Mouse (Mus musculus): ENCODE results near the gene Pitpnc1.

Pitpnc1 gene

DNA sequence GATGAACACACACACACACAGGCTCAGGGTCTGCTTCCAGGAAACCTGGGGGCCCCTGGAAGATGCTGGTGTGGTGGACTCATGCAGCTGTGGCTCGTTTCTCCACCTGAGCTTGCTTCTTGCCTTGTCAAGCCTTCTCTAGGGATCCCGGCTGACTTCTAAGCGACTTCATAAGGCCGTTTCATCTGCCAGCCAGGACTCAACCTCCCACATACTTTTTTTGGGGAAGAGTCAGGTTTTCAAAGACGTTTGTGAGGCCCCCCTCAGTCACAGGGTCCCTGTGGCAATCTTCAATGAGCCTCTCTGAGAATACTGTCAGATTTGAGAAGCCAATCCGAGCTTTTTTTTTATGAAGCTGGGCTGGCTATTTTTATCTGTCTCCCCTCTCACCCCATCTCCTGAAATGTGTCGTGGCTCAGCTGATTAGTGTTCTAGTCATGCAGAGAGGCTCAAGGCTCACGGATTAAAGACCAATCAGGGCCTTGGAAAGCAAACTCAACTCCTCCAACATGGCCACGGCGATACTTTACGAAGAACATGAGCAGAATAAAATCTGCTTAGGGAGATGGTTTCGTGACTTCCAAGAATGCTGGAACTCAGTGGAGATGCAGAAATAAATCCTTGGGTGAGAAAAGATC lies 247.8 kb downstream of the Pitpnc1 start:
- DNase-seq, result no peak

DNA sequence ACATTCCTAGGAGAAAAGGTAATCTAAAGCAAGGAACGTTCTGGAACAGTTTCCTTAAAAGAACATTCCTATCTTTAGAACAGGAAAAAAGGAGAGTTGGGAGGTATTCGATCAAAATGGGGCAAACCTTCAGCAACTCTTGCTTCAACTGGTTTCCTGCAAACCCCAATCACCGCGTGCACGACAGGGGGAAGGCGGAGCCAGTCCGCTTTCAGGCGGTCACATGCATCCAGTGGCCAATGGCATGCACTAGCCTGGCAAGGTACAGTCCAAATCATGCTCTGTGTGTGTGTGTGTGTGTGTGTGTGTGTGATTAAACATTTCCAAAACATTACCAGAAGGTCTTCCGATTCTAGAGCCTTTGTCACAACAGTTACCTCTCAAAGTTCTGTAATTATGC lies 255.4 kb downstream of the Pitpnc1 start:
- no peak for DNase-seq

DNA sequence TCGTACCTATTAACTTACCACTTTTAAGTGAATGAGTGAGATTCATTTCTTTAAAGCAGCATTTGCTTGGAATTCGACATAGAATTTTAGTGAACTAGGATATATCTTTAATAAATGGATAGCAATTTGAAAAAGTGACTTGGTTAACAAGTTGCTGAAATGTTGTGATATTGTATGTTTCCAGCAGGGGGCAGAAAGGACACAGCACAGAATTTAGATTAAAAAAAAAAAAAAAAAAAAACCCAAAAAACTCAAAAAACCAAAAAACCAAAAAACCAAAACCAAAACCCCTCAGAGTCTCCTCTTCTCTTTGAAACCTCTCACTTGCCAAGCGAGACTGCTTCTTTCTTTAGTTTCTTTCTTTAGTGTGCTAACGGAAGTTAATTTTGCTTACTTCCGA lies 256.8 kb downstream of the Pitpnc1 start:
- peak; percentile 55 for DNase-seq

DNA sequence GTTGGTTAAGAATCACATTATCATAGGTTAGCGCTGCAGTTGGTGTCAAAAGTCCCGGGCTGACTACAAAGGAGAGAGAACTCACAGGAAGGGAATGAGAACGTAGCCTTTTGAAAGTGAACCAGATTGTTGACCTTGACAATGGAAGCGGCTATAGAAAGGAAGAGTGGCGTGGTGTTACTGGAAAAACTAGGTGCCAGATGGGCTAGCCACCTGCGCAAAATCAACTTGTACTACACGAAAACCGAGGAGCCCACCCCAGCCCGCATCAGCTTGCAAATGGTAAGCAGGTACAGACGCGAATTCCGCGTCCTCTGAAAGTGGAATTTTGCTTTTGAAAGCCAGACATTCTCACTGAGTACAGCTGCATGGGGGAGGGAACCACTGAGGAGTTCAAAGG lies 260.7 kb downstream of the Pitpnc1 start:
- DNase-seq, result no peak

DNA sequence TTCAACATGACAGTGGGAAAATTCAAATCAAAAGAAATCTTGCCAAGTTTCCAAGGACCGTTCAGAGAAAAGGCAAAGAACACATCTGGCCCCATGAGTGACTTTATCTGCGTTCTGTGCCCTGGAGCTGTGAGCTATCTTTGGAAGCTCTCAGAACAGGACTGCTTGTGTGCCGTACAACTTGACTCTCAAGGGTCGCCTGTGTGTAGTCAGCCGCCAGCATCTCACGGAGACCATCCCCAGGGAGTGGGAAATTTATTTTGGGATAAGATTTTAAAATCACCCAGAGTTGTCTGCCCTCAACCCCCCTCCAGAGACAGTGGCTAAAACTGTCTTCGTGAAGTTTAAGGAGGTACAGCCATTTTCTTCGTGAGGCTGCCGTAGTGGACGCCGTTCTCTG lies 268.7 kb downstream of the Pitpnc1 start:
- DNase-seq, result no peak

DNA sequence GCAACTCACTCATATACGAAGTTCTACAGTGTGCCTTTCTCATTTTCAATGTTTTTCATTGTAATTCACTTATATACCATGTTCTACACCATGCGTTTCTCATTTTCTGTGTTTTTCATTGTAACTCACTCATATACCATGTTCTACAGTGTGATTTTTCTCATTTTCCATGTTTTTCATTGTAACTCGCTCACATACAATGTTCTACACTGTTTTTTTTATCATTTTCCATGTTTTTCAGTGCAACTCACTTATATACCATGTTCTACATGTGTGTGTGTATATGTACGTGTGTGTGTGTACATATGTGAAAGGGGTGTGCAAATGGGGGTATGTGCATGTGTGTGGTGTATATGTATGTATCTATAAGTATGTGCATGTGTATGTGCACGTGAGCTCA lies 271.2 kb downstream of the Pitpnc1 start:
- DNase-seq, result no peak

DNA sequence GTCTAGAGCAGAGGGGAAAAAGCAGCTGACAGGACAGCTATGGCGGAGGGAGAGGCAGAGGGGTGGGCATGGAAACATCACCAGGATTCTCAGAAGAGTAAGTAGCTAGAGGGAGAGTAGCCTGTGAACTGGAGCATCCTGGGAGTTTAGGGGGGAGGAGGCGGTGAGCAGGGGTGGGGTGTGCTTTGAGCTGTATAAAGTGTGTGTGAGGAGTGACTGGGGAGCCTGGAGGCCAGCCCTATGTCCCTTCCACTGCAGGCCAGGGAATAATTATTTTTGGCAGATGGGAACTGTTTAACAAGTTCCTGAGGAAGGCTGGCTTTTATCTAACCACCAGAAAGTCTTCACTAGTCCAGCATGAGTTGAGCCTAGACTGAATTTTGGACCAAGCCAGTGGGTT lies 275.2 kb downstream of the Pitpnc1 start:
- no peak for DNase-seq

DNA sequence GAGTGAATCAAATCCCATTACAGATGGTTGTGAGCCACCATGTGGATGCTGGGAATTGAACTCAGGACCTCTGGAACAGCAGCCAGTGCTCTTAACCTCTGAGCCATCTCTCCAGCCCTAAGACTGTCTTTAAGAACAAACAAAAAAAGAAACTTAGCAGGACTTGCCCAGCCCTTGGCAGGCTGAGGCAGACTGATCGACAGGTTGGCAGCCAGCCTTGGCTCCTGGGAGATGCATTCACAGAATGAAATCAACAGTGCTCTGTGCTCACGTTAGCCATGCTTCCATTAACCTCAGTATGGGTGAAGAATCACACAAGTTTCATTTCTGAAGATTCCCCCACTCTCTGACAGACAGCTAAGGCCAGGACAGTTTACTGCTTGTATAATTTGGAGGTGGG lies 280.1 kb downstream of the Pitpnc1 start:
- DNase-seq, result no peak

DNA sequence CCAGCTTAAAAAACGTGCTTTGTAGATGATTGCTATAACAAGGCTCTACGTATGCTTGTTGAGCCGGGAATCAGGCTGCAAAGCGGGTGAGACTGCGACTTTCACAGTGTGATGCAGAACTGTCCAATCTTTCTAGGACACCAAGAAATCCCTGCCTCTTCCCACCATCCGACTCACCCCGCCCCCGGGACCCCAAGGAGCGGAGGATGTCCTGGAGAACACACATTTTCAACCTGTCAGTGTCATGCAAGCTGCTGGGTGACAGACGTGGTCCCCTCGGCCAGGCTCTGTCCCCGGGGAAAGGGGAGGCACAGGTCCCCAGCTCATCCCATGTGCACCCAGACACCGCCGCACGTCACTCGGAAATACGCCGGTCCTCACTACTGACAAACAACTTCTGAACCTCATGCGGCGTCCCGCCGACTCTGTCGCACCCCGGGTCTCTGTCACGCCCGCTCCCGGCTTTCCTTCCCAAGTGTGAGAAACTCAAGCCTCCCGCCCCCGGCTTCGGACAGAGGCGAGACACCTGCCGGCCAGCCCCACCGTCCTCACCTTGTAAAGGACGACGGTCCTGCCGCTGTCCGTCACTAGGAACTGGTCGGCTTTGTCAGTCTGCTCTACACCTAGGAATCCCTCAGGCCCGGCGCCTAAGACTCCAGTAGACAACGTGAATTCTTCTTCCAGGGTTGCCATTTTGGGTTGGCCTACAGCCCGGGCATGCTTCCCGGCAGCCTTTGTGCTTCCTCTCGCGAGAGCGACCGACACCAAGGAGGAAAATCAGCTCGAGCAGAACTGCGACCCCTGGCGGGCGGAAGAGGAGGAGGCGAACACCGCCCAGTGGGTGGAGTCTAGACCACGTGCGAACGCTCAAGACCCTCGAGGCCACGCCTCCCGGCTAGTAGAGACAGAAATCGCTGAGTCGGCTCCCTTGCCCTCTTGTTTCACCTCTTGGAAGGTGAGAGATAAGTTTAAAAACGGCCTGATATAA lies 281.6 kb downstream of the Pitpnc1 start, which contains the start of gene Nol11:
Gene Nol11, minus strand, starts transcription at position 817 of the 988 bp plus-strand sequence.
- peak; percentile 99 for DNase-seq

DNA sequence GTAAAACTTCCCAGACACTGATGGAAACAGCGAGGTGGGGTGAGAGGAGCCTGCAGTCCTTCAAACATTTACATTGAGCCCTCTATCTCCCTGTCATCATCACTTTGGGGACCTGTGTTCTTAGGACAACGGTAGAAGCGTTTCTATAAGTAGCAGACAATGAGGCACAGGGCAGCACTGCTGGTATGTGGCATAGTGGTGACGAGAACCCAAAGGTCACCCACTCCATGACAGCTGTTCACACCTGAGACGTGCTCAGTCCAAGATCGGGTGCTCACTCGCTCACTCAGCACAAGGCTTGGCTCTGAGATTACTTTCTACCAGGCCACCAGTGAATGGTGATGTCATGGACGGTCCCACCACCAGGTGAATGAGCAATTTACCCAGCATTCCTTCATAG lies 286.7 kb downstream of the Pitpnc1 start:
- DNase-seq, result no peak

DNA sequence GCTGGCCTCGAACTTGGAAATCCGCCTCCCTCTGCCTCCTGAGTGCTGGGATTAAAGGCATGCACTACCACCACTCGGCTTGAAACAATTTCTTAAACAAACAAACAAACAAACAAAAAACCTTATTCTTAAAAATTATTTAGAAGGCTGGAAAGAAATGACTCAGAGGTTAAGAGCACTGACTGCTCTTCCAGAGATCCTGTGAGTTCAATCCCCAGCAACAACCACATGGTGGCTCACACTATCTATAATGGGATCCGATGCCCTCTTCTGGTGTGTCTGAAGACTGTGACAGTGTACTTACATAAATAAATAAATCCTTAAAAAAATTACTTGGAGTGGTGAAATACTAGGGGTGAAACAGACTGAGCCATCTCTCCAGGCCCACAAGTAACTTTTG lies 309.3 kb downstream of the Pitpnc1 start:
- no peak for DNase-seq

DNA sequence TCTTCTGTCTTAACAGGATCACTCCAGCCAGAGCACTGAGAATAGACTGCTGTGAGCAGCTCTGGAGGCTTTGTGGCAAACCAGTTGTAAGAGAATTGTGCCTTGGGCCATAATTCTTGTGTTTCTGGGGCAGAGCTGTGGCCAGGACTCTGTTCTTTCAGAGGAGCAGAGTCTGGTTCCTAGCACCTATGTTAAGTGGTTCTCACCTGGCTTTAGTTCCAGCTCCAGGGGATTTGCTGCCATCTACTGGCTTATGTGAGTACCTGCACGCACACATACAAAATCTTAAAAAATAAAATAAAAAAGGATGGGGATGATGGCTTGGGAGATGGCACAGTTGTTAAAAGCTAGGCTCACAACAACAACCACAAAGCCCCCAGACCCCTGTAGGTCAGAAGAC lies 311.5 kb downstream of the Pitpnc1 start:
- no peak for DNase-seq

Data from cerebellum, adult 9-10 months (tissue).